Mouse (Mus musculus) c-Kit-positive CD71-positive TER-119-positive erythroid progenitor cells, embryonic 14.5 days (primary cell): ENCODE measurements around the gene Tnfrsf8.

Experiments
- DNase-seq: peaks from one replicate; pipeline ENCODE4 v3.0.0-alpha.2; 2013; ENCODE audit warnings: low spot score

Tnfrsf8 gene

GRCm38 (mm10) chr4:145267631-145268110, 47.3 kb downstream of the Tnfrsf8 start:
- DNase-seq = no peak

- no peak for DNase-seq
Observed at GRCm38 (mm10) chr4:145266505-145266904, 48.5 kb downstream of the Tnfrsf8 start.

GRCm38 (mm10) chr4:145264761-145265160, 50.2 kb downstream of the Tnfrsf8 start:
- no peak for DNase-seq

DNA sequence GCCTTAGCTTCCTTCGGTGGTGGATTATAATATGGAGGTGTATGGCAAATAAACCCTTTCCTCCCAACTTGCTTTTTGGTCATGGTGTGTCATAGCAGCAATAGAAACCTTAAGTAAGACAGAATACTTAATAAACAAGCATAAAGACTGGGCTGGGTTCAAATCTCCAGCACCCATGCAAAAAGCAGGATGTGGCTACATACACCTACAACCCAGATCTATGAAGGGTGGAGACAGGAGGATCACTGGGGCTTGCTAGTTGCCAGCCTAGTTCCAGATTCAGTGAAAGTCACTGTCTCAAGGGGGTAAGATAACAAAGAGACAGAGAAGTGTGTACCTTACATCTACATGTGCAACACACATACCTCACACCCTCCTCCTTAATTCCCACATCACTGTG, 51.4 kb downstream of the Tnfrsf8 start:
- DNase-seq = no peak

GRCm38 (mm10) chr4:145260802-145261201, 54.2 kb downstream of the Tnfrsf8 start:
- DNase-seq = no peak

- no peak for DNase-seq
Observed at GRCm38 (mm10) chr4:145257751-145258434, 57.1 kb downstream of the Tnfrsf8 start.

GRCm38 (mm10) chr4:145256144-145256543, 58.8 kb downstream of the Tnfrsf8 start:
- DNase-seq = no peak

DNA sequence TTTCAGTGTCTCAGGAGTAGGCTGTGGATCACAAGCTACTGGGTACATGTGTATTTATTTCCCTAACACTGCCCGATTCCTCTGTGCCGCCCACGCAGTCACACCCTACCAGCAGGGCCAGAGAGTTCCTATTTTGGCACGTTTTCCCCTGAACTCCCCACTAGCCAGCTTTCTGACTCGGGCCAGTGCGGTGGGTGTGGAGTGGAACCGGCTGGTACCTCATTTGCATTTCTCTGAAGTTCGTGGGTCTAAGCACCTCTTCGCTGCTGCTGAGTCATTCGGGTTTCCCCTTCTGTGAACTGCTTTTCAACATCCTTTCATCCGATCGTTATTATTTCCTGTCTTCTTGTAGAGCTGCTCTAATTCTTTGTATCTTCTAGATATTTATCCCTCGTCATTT, 60.5 kb downstream of the Tnfrsf8 start:
- DNase-seq = no peak

- DNase-seq = no peak
Observed at GRCm38 (mm10) chr4:145252611-145253010, 62.4 kb downstream of the Tnfrsf8 start.

DNA sequence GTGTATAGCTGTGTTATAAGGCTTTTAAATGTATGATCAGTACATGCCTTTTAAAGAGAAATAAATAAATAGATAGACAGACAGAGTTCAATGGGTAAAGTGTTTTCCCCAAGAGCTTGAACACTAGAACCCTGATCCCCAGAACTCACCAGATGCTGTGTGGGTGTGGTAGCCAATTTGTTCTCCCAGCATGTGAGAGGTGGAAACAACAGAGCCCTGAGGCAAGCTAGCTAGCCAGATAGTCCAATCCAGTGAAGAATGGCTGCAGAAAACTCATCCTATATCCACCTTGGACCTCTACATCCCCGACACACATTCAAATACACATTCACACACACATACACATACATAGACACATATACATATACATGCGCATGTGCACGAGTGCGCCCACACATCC, 63.4 kb downstream of the Tnfrsf8 start:
- DNase-seq = no peak

DNA sequence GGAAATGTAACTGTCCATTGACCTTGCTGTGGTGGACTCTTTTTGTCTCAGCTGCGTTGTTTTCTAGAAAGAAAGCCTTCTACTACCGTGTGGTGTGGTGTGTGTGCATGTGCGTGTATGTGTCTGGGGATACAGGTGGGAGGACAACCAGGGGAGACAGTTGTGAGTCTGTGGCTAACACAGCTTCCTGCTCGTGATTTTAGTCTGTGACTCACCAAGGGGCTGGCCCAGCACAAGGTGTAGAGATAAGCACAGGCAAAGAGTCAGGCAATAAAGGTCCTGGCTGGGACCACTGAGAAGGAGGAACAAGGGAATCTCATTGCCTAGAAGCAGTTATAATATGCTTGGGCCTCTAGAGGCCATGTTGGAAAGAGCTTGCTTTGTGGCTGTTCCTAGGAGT, 65.0 kb downstream of the Tnfrsf8 start:
- no peak for DNase-seq

DNA sequence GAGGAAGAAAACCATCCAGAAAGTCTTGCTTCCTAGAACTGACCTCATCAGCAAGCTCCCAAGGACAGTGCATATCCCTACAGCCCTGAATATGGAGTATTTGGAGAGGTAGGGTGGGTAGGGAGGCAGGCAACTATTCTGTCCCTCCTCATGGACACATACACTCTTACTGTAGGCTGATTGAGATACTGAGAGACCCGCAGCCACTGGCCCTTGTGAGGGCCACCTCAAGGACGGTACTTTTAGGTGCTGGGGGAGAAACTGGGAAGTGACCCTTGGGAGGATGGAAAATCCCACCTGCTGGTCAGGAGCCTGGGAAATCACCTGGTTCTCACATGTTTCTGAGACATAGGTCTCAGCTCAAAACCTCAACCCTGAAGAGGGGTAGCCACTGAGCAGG, 67.4 kb downstream of the Tnfrsf8 start:
- DNase-seq = no peak

- no peak for DNase-seq
Observed at GRCm38 (mm10) chr4:145246173-145247011, 68.6 kb downstream of the Tnfrsf8 start, which contains the start of gene Tnfrsf1b. Tnfrsf1b (minus strand) TSS chr4:145246870.

DNA sequence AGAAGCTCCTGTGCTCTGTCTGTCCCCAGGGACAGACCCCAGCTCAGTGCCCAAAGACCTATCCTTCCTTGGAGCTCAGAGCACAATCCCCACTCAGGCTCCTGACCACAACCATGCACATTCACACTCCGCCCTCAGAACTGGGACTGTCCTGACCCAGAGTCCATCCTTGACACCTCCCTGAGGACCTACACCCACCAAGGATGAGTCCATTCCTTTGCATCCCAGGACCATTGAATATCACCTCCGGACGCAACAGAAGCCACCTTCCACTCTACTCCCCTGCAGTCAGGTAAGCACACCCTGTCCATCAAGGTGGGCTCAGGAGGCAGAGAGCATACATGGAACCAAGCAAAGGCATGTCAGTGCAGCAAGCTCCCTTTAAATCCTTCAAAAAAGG, 69.4 kb downstream of the Tnfrsf8 start:
- DNase-seq = no peak

DNA sequence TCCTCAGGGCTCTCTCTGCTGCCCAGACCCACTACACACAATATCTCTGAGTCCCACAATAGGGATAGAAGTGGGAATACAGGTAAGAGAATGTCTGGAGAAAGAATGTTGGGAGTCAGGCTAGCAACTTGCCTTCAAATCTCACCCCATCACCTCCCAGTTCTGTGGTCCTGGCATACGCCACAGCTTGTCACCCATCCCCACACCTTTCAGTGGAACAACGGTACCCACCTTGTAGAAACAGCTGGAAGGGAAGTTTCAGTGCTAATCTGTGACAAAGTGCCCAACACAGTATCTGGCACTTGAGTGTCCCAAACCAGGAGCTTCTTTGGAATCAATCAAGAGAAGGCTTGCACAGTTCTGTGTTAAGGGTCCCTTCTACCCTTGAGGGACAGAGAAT, 70.3 kb downstream of the Tnfrsf8 start:
- no peak for DNase-seq

DNA sequence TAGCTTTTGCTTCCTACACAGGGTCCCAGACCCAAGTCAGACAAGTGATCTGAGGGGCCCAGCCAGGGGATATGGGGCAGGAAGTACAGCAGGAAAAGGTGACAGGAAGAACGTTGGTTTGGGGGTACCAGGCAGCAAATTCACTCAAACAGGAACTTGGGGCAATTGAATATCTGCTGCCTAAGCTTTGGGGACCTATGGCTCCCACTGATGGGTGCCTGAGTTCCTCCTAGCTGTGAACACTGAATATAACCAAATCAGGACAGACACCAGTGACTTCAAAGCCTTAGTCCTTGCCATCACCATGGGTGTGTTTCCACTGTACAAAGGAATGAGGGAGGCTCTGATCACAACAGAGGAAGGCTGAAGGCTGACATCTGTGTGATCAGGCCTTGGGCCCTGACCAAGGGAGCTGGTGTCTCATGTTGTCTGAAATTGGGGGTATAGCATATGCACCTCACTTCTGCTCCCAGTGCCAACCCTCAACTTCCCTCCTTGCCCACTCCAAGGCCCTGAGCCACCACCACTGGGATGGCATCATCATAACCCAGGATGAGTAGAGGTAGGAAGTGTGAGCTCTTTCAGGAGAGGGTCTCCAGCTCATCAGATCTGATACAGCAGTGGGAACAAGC, 72.1 kb downstream of the Tnfrsf8 start:
- no peak for DNase-seq

GRCm38 (mm10) chr4:145240723-145241231, 74.2 kb downstream of the Tnfrsf8 start:
- no peak for DNase-seq

- DNase-seq = no peak
Observed at GRCm38 (mm10) chr4:145239049-145239830, 75.7 kb downstream of the Tnfrsf8 start.

GRCm38 (mm10) chr4:145236027-145236426, 78.9 kb downstream of the Tnfrsf8 start:
- no peak for DNase-seq

GRCm38 (mm10) chr4:145233487-145234228, 81.3 kb downstream of the Tnfrsf8 start:
- no peak for DNase-seq

DNA sequence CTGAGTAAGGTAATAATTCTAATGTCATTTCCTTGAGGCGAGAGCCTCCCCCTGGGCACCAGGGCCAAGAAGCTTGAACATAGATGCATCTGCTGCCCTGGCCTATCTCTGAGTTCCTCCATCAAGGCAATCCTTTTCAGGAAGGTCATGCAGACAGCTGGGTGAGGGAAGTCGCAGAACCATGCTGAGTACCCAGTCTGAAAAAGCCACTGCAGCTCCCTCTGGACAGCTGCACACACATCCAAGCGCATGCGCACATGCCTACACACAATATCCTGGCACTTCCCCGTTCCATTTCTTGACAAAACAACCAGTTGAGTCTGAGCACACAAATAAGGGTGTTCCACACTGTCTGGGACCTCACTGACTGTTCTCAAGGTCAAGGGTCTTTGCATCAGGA, 83.2 kb downstream of the Tnfrsf8 start:
- no peak for DNase-seq
